Mouse (Mus musculus) left cerebral cortex, adult 18-20 months (tissue): ENCODE data around the gene Cd40. TPM values are rescaled to one million over a fixed set of nuclear protein-coding genes. Genes with fewer than 3 reads are reported as not detected.

Experiments used
- DNase-seq, 2 experiments: peaks; one replicate each; pipeline ENCODE4 v3.0.0; 2021 to 2022; ENCODE audit warnings: low spot score in 2 of 2, mixed read lengths in 1 of 2
- total RNA-seq, 2 experiments: library from RNA; stranded (reverse); gene quantifications; 2 replicates each; pipeline ENCODE4 v1.2.3; 2021

Cd40 gene
- total RNA-seq, 2 experiments from 2014 or later, result 0.44 to 0.80 TPM

DNA sequence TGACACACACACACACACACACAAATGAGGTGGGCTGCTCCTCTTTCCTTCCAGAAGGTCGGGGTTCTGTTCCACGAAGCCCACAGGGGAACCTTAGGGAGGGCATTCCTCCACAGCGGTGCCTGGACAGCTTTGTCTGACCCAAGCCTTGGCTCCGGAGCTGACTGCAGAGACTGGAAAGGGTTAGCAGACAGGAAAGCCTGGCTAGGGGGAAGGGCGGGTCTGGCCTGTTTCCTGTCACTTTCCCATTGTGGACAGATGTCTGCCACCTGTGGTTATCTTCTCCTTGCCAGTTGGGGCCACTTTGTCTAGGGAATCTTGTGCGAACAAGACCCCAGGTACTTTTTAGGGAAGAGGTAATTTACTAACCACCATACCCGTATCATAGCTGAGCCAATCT is 478 bp downstream of the Cd40 start:
- DNase-seq, result no peak

- no peak for DNase-seq
Observed at GRCm38 (mm10) chr2:165056377-165057085, 1.1 kb downstream of the Cd40 start.

GRCm38 (mm10) chr2:165059961-165060360 is 4.5 kb downstream of the Cd40 start:
- DNase-seq, result no peak

DNA sequence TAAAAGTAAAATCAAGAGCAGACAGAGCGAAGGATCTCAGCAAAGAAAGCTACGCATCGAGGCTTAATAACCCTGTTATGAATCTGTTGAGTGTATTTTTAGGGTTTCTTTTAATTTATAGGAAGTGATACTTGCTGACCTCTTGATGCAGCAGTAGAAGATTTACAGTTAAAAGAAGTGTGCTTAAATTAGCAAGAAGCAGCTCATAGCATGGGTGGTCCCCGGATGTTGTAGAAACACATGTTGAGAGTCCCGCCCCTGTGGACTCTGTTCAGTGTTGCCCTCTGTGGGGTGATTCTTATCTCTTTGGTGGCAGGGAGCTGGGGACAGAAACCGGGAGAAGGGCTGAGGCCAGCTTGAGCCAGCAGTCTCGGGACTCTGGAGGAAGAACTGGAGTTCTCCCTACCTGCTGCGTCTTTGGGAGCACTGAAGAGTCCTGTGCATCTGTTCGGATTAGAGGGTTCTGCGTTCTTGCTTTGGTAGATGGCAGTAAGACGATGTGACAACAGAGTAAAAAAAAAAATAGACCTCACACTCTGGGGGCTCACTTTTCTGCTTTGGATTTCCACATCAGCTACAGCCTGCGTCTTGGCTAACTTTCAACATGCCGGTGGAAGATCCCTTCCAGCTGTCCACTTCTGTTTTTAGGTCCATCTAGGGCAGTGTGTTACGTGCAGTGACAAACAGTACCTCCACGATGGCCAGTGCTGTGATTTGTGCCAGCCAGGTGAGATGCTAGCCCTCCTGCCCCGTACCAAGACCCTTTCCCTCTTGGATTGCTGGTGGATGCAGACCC is 6.4 kb downstream of the Cd40 start:
- no peak for DNase-seq

GRCm38 (mm10) chr2:165064489-165064888 is 9.1 kb downstream of the Cd40 start:
- DNase-seq, result peak; percentile 56 to 65

DNA sequence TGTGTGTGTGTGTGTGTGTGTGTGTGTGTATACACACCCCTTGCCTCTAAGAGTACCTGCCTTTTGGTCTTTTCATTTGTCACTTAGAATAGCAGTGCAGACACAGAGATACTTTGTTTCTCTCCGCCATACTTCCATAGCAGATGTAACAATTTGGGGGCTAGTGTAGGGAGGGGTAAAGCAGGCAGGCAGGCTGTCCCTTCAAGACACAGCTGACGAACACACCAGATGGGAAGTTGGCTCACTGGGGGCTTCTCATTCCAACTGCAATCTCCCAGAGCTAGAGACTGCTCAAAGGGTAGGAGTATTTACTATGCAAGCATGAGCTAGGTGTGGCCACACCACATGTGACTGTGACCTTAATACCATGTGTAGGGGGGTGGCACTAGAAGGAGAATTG is 13.4 kb downstream of the Cd40 start:
- no peak for DNase-seq

DNA sequence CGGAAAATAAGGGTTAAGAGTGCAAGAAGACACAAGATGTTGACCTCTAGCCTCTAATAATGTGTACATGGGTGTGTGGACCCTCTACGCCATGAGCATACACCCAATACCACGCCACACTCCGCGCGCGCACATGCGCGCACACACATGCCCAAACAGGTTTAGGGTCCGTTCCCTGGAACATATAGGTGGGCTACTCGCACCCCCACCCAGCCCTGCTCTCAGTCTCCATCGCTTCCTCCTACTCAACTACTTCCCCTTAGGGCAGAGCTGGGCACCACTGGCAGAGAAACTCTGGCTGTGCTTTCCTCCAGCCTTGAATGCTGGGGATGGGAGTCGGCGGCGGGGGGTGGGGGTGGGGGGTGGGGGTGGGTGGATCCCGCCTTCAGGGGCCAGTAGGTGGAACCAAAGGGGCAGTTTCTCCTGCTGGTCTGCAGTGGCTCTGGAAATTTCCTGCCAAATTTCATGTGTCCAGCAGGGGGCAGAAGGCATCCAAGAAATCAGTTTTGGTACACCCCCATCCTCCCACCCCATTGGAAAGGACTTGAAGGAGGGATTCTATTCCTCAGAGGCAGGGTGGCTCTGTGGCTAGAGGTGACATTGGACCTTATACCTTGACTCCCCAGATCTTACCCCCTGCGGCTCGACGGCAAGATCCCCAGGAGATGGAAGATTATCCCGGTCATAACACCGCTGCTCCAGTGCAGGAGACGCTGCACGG is 14.8 kb downstream of the Cd40 start:
- DNase-seq, result peak; percentile 74 to 76

GRCm38 (mm10) chr2:165073381-165073781 is 18.0 kb downstream of the Cd40 start:
- peak in 1 of 2 experiments; percentile 49 for DNase-seq

- peak; percentile 65 to 82 for DNase-seq
Observed at GRCm38 (mm10) chr2:165074081-165074884, 18.9 kb downstream of the Cd40 start.

- DNase-seq, result peak; percentile 88 to 90
Observed at GRCm38 (mm10) chr2:165074937-165075336, 19.5 kb downstream of the Cd40 start.

- DNase-seq, result no peak
Observed at GRCm38 (mm10) chr2:165077055-165077454, 21.6 kb downstream of the Cd40 start.

DNA sequence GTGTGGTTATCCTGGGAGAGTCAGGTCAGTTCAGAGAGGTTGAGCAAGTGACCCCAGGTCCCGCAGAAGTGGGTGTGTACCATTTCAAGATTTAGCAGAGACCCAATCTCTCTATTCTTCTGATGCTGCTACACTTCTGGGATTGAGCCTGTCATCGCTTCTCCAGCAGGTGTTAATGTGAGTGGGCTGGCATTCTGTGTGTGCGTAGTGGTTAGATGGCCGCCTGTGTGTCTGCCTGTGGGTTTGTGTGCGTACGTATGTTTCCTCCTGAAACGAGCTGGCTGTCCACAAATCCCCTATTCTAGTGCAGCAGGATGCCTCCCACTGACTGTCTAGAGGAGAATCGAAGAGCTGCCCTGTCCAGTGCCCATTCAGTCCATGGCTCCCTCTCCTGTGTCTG is 22.6 kb downstream of the Cd40 start:
- no peak for DNase-seq

GRCm38 (mm10) chr2:165078605-165079004 is 23.2 kb downstream of the Cd40 start:
- DNase-seq, result no peak

DNA sequence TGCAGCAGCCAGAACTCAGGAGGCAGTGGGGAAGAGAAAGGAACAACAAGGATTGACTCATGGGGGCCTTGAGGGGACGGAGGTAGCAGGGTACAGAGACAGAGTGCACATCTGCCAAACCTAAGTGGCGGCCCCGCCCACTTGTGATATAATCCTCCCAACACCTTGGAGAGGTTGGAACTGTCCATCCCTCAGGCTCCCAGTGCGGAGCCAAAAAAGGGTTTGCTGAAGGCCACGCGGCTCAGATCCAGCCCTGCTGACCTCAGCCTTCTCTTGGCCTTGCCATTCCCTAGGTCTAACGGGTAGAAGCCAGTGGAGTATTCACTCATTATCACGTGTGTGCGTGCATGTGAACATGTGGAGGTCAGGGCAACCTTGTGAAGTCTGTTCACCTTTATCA is 25.2 kb downstream of the Cd40 start:
- no peak for DNase-seq

DNA sequence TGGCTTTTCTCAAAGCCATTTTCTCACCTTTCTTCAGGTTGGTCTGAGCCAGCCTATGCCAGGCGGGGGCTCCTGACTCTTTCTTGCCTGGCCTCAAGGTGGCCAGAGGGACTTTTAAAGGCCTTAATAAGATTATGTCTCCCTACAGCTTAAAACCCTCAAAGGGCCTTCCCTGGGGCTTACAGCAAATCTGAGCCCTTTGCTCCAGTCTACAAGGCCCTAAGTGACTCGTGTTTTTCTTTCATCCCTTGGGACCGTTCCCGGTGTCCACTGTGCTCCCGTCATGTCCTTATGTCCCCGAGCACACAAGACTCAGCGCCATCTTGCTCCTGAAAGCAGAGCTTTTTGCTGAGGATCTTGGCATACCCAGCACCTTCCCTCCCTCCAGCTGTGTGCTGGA is 25.8 kb downstream of the Cd40 start:
- DNase-seq, result no peak

- DNase-seq, result no peak
Observed at GRCm38 (mm10) chr2:165086634-165087033, 31.2 kb downstream of the Cd40 start.

DNA sequence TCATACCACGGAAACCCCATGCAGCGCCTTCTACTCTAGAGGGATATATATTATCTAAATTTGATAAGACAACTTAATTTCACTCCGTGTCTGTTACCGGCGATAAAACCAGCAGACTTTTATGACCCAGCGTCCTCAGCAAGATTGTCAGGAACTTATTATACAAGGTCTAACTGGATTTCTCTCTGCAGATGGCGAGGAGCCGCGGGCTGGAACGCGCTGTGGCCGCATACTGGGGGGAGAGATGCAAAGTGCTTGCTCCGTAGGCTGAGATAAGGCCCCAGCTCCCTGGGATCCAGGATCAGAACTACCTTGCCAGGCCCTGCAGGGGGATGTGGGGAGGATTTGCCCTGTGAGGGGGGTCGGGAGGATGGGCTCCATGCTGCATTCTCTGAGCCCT is 34.0 kb downstream of the Cd40 start:
- no peak for DNase-seq

DNA sequence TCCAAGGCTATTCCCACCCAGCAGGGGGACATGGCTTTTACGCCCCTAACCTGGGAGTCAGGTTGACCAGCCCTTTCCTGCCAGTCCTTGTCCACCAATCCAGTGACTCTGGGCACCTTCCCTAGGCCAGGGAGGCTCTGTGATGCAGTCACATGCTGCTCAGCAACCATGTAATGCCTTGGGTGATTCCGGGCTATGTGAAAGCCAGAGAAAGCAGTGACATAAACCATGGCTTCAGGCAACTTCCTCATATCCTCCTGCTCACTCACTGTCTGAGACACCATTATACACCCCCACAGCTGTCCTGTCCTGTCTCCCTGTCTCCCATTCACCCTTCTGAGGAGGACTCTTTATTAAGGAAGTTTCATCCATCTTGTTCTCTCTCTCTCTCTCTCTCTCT is 35.2 kb downstream of the Cd40 start, which contains the start of gene 1700025C18Rik:
1700025C18Rik (minus strand) TSS at position 101 of the 400 bp plus-strand sequence.
- no peak for DNase-seq

DNA sequence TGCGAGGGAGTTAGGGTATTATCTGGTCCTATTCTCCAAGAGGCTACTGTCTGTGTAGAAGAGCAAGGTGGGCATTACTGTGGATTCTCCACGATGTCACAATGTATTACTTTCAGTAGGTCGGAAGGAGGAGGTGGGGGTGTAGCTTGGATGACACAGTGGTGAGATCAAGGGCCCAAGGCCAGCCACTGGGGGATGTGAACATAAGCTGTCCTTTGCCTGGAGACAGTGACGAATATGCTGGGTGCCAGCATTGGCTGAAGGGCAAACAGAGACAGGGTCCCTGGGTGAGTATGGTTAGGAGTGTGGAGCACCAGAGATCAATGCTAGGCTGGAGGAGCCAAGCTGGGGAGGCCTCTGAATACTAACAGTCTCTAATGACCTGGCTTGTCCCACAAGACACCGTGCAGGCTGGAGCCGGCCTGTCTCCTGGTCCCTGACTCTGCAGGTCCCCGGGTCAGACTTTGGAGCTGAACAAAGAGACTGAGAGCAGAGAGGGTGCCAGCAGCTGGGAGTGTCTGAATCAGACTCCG is 36.1 kb downstream of the Cd40 start:
- DNase-seq, result no peak

GRCm38 (mm10) chr2:165092393-165092792 is 37.0 kb downstream of the Cd40 start:
- DNase-seq, result no peak

GRCm38 (mm10) chr2:165096367-165096766 is 40.9 kb downstream of the Cd40 start:
- DNase-seq, result no peak
